Mouse (Mus musculus): Measurements from ENCODE around the gene Cand1.

DNA sequence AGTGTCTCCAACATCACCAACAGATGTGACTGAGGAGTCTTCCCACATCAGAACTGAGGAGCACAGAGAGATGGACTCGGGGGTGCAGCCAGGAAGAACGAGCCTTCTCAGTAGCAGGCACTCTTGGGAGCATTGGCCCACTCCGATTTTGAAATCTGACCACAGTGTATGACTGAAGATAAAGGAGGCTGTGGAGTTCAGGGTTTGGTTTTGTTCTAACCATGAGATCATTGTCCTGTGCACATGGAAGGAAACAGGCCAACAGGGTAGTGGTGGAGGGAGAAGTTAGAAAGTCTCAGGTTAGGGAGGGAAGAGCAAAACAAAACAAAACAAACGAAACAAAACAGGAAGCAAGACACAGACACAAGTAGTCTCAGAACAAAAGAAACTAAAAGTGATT is 52.1 kb downstream of the Cand1 start:
- no peak for TF ChIP-seq CTCF (IDR thresholded peaks at IDR 0.05; ENCODE audit: control insufficient read depth, insufficient read depth, insufficient replicate concordance, low read depth, low read length)
- TF ChIP-seq POLR2A (IDR thresholded peaks at IDR 0.05; ENCODE audit: control insufficient read depth, low read depth, low read length), result no peak

All from testis, adult 2 months (tissue).